In the genomic region with DNA sequence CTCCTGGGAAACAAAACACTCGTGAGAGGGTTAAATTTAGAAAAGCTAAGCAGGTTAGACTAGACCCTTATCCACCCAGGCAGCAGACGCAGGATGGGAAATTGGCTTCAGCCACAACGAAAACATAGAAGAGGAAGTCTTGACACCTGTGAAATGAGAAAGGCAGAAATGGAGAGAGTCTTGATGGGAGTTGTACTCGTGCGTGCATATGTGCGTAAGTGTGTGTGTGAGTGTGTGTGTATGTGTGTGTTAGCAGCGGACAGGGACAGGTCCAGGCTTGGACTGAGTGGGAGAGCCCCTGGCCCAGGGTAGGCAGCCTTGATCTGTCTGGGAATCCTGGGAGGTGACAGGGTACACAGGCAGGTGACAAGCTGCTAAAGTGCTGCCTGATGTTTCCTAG, we compare ENCODE assay signal across 18 mouse cellular contexts. TPM values are rescaled to one million over a fixed set of nuclear protein-coding genes. Genes with fewer than 3 reads are reported as not detected.
A peak's percentile ranks its signal among the peaks of the same experiment; 100 is the strongest.
DNase-seq lines count a peak whose midpoint lies in the region; ATAC-seq and TF ChIP-seq lines count a peak whose summit lies in the region.
"Had no signal": no experiment of that assay in that cellular context is flagged by ENCODE, and none has a peak within 500 bp of the region (broad histone marks: within the 10 kb centered on the region; RNA-seq: fewer than 3 reads in every experiment).

No protein-coding gene starts in this region.

- H3K4me2 ChIP-seq in forebrain, embryonic 13.5 days, result no peak overlapping the region
- H3K4me2 ChIP-seq in forebrain, embryonic 11.5 days (ENCODE audit: low read depth, low read length, severe bottlenecking), result no peak overlapping the region
- no peak overlapping the region for H3K4me2 ChIP-seq in hindbrain, embryonic 13.5 days
- H3K4me2 ChIP-seq in hindbrain, embryonic 12.5 days (replicated peaks), result no peak overlapping the region
- H3K4me2 ChIP-seq in liver, postnatal 0 days (ENCODE audit: low read depth, low read length), result no peak overlapping the region
- H3K4me2 ChIP-seq: embryonic facial prominence, embryonic 13.5 days; lung, embryonic 14.5 days had no signal

- H3K9me3 ChIP-seq in forebrain, embryonic 13.5 days (replicated peaks), result no peaks in the 10 kb centered on the region
- H3K9me3 ChIP-seq in forebrain, embryonic 11.5 days (ENCODE audit: control insufficient read depth, low read length), result no peaks in the 10 kb centered on the region
- H3K9me3 ChIP-seq in hindbrain, embryonic 13.5 days, result no peaks in the 10 kb centered on the region
- H3K9me3 ChIP-seq in hindbrain, embryonic 12.5 days (replicated peaks), result no peaks in the 10 kb centered on the region
- no peaks in the 10 kb centered on the region for H3K9me3 ChIP-seq in liver, postnatal 0 days (ENCODE audit: low read length)
- H3K9me3 ChIP-seq: embryonic facial prominence, embryonic 13.5 days had no signal

- TF ChIP-seq EP300 in liver, postnatal 0 days (IDR thresholded peaks at IDR 0.05; ENCODE audit: low read depth), result no peak

- no peaks in the 10 kb centered on the region for H3K36me3 ChIP-seq in forebrain, embryonic 13.5 days (ENCODE audit: poor library complexity, severe bottlenecking)
- H3K36me3 ChIP-seq in forebrain, embryonic 11.5 days (ENCODE audit: control insufficient read depth, insufficient read depth, low read length), result no peaks in the 10 kb centered on the region
- no peaks in the 10 kb centered on the region for H3K36me3 ChIP-seq in hindbrain, embryonic 13.5 days
- no peaks in the 10 kb centered on the region for H3K36me3 ChIP-seq in hindbrain, embryonic 12.5 days
- no peaks in the 10 kb centered on the region for H3K36me3 ChIP-seq in splenic B cell, adult 2 months (ENCODE audit: control insufficient read depth, insufficient read depth, low read length, poor library complexity, severe bottlenecking)
- H3K36me3 ChIP-seq in liver, postnatal 0 days (replicated peaks; ENCODE audit: insufficient read depth, low read length), result no peaks in the 10 kb centered on the region
- H3K36me3 ChIP-seq: embryonic facial prominence, embryonic 13.5 days had no signal

- no peak for DNase-seq in forebrain, embryonic 11.5 days (ENCODE audit: low spot score)
- peak; percentile 7 for DNase-seq in thymus, postnatal 0 days (ENCODE audit: low spot score)
- DNase-seq in thymus, postnatal 4 days, result no peak
- DNase-seq in splenic B cell, adult 2 months (ENCODE audit: low read depth, low spot score), result peak; percentile 65
- DNase-seq in liver, postnatal 0 days, result no peak
- DNase-seq: cerebellum, adult 11 months; cerebellum, postnatal 36 days; gastrocnemius, postnatal 14 days; kidney, adult 11 months; kidney, postnatal 14 days; lung, embryonic 14.5 days; right cerebral cortex, postnatal 4 days; thymus, adult 18-20 months had no signal

- H3K9ac ChIP-seq in forebrain, embryonic 13.5 days, result 0 out of 2 replicates have a peak overlapping the region, but pooled peaks have one; percentile 12
- no peak overlapping the region for H3K9ac ChIP-seq in forebrain, embryonic 11.5 days (ENCODE audit: low read length)
- H3K9ac ChIP-seq in hindbrain, embryonic 13.5 days, result 0 out of 2 replicates have a peak overlapping the region, but pooled peaks have one; percentile 24
- H3K9ac ChIP-seq in hindbrain, embryonic 12.5 days, result no peak overlapping the region
- H3K9ac ChIP-seq in liver, postnatal 0 days (replicated peaks), result no peak overlapping the region
- H3K9ac ChIP-seq: embryonic facial prominence, embryonic 13.5 days; lung, embryonic 14.5 days had no signal

- no peak for ATAC-seq in forebrain, embryonic 13.5 days
- ATAC-seq in forebrain, embryonic 11.5 days (replicated peaks; ENCODE audit: low FRiP score), result no peak
- ATAC-seq in hindbrain, embryonic 13.5 days (ENCODE audit: low FRiP score), result no peak
- no peak for ATAC-seq in hindbrain, embryonic 12.5 days (ENCODE audit: low FRiP score)
- no peak for ATAC-seq in liver, postnatal 0 days

- H3K27ac ChIP-seq in forebrain, embryonic 13.5 days, result peak overlapping the region; percentile 44; the same call in 1 of the 2 replicates
- no peak overlapping the region for H3K27ac ChIP-seq in forebrain, embryonic 11.5 days (ENCODE audit: low read depth, low read length)
- peak overlapping the region; percentile 35; the same call in 1 of the 2 replicates for H3K27ac ChIP-seq in hindbrain, embryonic 13.5 days
- H3K27ac ChIP-seq in hindbrain, embryonic 12.5 days, result no peak overlapping the region
- no peak overlapping the region for H3K27ac ChIP-seq in liver, postnatal 0 days (ENCODE audit: low read depth)
- H3K27ac ChIP-seq: embryonic facial prominence, embryonic 13.5 days had no signal

- TF ChIP-seq CTCF in liver, postnatal 0 days (IDR thresholded peaks at IDR 0.05; ENCODE audit: low read depth), result no peak

- peaks cover 5% of the 10 kb centered on the region; the same call in 1 of the 2 replicates for H3K27me3 ChIP-seq in forebrain, embryonic 13.5 days
- H3K27me3 ChIP-seq in forebrain, embryonic 11.5 days (ENCODE audit: control insufficient read depth, insufficient read depth, low read length), result no peaks in the 10 kb centered on the region
- H3K27me3 ChIP-seq in hindbrain, embryonic 13.5 days, result peaks cover 29% of the 10 kb centered on the region
- peaks cover 18% of the 10 kb centered on the region for H3K27me3 ChIP-seq in hindbrain, embryonic 12.5 days
- H3K27me3 ChIP-seq in splenic B cell, adult 2 months (ENCODE audit: control insufficient read depth, insufficient read depth, low read length, poor library complexity, severe bottlenecking), result no peaks in the 10 kb centered on the region
- 0 out of 2 replicates have a peak, but pooled peaks cover 3% of the 10 kb centered on the region for H3K27me3 ChIP-seq in liver, postnatal 0 days (ENCODE audit: insufficient read depth, low read length)

- H3K4me3 ChIP-seq in forebrain, embryonic 13.5 days, result no peak overlapping the region
- H3K4me3 ChIP-seq in forebrain, embryonic 11.5 days (ENCODE audit: low read depth, low read length), result no peak overlapping the region
- H3K4me3 ChIP-seq in hindbrain, embryonic 13.5 days, result no peak overlapping the region
- no peak overlapping the region for H3K4me3 ChIP-seq in hindbrain, embryonic 12.5 days
- no peak overlapping the region for H3K4me3 ChIP-seq in liver, postnatal 0 days (ENCODE audit: low read depth, low read length)
- H3K4me3 ChIP-seq: embryonic facial prominence, embryonic 13.5 days had no signal

- H3K4me1 ChIP-seq in forebrain, embryonic 13.5 days, result peaks cover 61% of the 10 kb centered on the region
- H3K4me1 ChIP-seq in forebrain, embryonic 11.5 days (replicated peaks; ENCODE audit: control insufficient read depth, insufficient read depth, low read length), result peaks cover 39% of the 10 kb centered on the region
- peaks cover 65% of the 10 kb centered on the region for H3K4me1 ChIP-seq in hindbrain, embryonic 13.5 days (replicated peaks)
- peaks cover 59% of the 10 kb centered on the region for H3K4me1 ChIP-seq in hindbrain, embryonic 12.5 days
- H3K4me1 ChIP-seq in liver, postnatal 0 days (ENCODE audit: insufficient read depth), result no peaks in the 10 kb centered on the region

- 53% methylated on average over 7 of the region's 7 CpGs for WGBS in forebrain, embryonic 13.5 days
- 55% methylated on average over 7 of the region's 7 CpGs for WGBS in forebrain, embryonic 11.5 days
- WGBS in hindbrain, embryonic 13.5 days, result 57% methylated on average over 7 of the region's 7 CpGs
- WGBS in hindbrain, embryonic 12.5 days, result 65% methylated on average over 7 of the region's 7 CpGs
- 26% methylated on average over 7 of the region's 7 CpGs for WGBS in liver, postnatal 0 days (ENCODE audit: insufficient replicate concordance)

RNA-seq across cellular contexts. Expression of a gene that starts 16.8 kb away (rescaled TPM):
- 63.8 and 67.2 TPM in 2 replicates for polyA plus RNA-seq in forebrain, embryonic 13.5 days (2015; fragmentation: Nextera tagmentation; extraction: Ambion mirVana)
- polyA plus RNA-seq in forebrain, embryonic 11.5 days (2014; fragmentation: Nextera tagmentation; extraction: Ambion mirVana), result 54.3 and 62.7 TPM in 2 replicates
- 61.5 and 68.1 TPM in 2 replicates for polyA plus RNA-seq in hindbrain, embryonic 13.5 days (2015; fragmentation: Nextera tagmentation; extraction: Ambion mirVana)
- polyA plus RNA-seq in hindbrain, embryonic 12.5 days (2016; fragmentation: Nextera tagmentation; extraction: Ambion mirVana), result 57.1 and 57.9 TPM in 2 replicates
- polyA plus RNA-seq in thymus, postnatal 0 days (2015; fragmentation: Nextera tagmentation; extraction: Ambion mirVana), result 49.5 and 49.6 TPM in 2 replicates
- polyA plus RNA-seq in liver, postnatal 0 days (2015; fragmentation: Nextera tagmentation; extraction: Ambion mirVana), result 29.3 and 30.5 TPM in 2 replicates

RNA-seq across cellular contexts. Expression of a gene that starts 36.2 kb away (rescaled TPM):
- 5.0 and 6.2 TPM in 2 replicates for polyA plus RNA-seq in forebrain, embryonic 13.5 days (2015; fragmentation: Nextera tagmentation; extraction: Ambion mirVana)
- polyA plus RNA-seq in forebrain, embryonic 11.5 days (2014; fragmentation: Nextera tagmentation; extraction: Ambion mirVana), result 6.2 and 6.3 TPM in 2 replicates
- 9.4 and 11.4 TPM in 2 replicates for polyA plus RNA-seq in hindbrain, embryonic 13.5 days (2015; fragmentation: Nextera tagmentation; extraction: Ambion mirVana)
- polyA plus RNA-seq in hindbrain, embryonic 12.5 days (2016; fragmentation: Nextera tagmentation; extraction: Ambion mirVana), result 12.3 and 13.5 TPM in 2 replicates
- 0.14 and 0.21 TPM in 2 replicates for polyA plus RNA-seq in thymus, postnatal 0 days (2015; fragmentation: Nextera tagmentation; extraction: Ambion mirVana)
- not detected in 2 replicates for polyA plus RNA-seq in liver, postnatal 0 days (2015; fragmentation: Nextera tagmentation; extraction: Ambion mirVana)
- polyA plus RNA-seq: liver, adult 2 months had no signal

RNA-seq across cellular contexts. Expression of a gene that starts 55.4 kb away (rescaled TPM):
- 90.5 and 101 TPM in 2 replicates for polyA plus RNA-seq in forebrain, embryonic 13.5 days (2015; fragmentation: Nextera tagmentation; extraction: Ambion mirVana)
- polyA plus RNA-seq in forebrain, embryonic 11.5 days (2014; fragmentation: Nextera tagmentation; extraction: Ambion mirVana), result 95.4 and 108 TPM in 2 replicates
- 90.8 and 91.6 TPM in 2 replicates for polyA plus RNA-seq in hindbrain, embryonic 13.5 days (2015; fragmentation: Nextera tagmentation; extraction: Ambion mirVana)
- 88.8 TPM in 2 replicates for polyA plus RNA-seq in hindbrain, embryonic 12.5 days (2016; fragmentation: Nextera tagmentation; extraction: Ambion mirVana)
- polyA plus RNA-seq in thymus, postnatal 0 days (2015; fragmentation: Nextera tagmentation; extraction: Ambion mirVana), result 39.8 and 42.8 TPM in 2 replicates
- 11.0 and 12.3 TPM in 2 replicates for polyA plus RNA-seq in liver, postnatal 0 days (2015; fragmentation: Nextera tagmentation; extraction: Ambion mirVana)

Comparison
In these comparisons a context has a peak if more than half of its experiments do, and no peak if none do; other contexts are left out.
1. H3K27ac ChIP-seq: peak in forebrain, embryonic 13.5 days (single experiment) and hindbrain, embryonic 13.5 days (single experiment); none in forebrain, embryonic 11.5 days (single experiment), hindbrain, embryonic 12.5 days (single experiment) and liver, postnatal 0 days (single experiment).
2. H3K9ac ChIP-seq: peak in forebrain, embryonic 13.5 days (single experiment) and hindbrain, embryonic 13.5 days (single experiment); none in forebrain, embryonic 11.5 days (single experiment), hindbrain, embryonic 12.5 days (single experiment) and liver, postnatal 0 days (single experiment).
3. DNase-seq: peak in thymus, postnatal 0 days (single experiment) and splenic B cell, adult 2 months (single experiment); none in forebrain, embryonic 11.5 days (single experiment), thymus, postnatal 4 days (single experiment) and liver, postnatal 0 days (single experiment).